Mouse (Mus musculus) inflammation-experienced regulatory T-cells, adult 6 months (primary cell): ENCODE data around the gene Grm6. TPM values are rescaled to one million over a fixed set of nuclear protein-coding genes. Genes with fewer than 3 reads are reported as not detected.

Source experiments
- ATAC-seq: one replicate; pipeline ENCODE4 v1.8.0; 2017
- polyA plus RNA-seq, 3 experiments: library from polyadenylated mRNA; unstranded; fragments of 100-300 nt; shearing (Covaris generic); gene quantifications; one replicate each; pipeline ENCODE4 v1.2.1; 2017

The Grm6 gene
- polyA plus RNA-seq: not detected

DNA sequence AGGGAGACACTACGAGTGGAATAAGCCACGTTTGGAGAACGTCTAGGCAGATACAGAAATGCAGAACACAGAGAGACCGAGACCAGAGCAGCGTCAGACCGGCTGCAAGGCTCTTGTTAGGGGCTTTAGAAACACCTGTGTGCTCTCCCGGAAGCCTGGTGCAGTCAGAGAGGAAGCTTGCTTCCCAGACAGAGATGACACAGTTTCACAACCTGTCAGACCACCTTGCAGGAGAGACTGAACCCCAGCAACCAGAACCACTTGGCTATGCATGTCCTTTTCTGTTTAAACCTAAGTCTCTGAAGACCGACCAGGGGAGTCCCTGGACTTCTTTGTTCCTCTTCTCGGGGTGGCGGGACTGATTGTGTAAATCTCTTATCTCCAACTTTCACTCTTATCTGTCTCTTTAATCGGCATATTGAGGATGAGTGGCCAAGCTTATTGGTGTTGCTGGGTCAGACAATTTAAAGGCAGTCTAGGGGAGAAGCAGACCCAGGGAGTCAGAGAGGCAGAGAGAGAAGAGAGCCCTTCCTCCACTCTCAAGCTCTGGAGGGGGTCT lies at the start of gene Grm6:
Gene Grm6 (plus strand): TSS at position 509 of the 559 bp plus-strand sequence.
- ATAC-seq: no peak

DNA sequence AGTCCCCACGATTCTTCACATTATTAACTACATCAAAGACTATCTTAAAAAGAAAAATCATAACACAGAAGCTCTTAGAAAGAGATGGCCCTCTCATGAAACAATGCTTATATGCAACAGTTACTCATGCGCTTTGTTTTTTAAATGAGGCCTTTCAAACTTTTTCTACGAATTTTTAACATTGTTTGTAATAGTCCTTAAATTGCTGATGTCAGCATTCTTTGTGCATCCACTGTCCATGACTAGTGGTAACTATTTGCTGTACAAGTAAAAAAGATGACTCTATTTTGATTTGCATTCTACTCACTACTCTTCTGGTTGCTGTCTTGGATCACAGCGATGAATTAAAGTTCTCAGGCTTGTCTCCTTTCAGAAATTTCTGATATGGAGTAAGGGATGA lies 36.3 kb upstream of the Grm6 start:
- ATAC-seq: no peak

DNA sequence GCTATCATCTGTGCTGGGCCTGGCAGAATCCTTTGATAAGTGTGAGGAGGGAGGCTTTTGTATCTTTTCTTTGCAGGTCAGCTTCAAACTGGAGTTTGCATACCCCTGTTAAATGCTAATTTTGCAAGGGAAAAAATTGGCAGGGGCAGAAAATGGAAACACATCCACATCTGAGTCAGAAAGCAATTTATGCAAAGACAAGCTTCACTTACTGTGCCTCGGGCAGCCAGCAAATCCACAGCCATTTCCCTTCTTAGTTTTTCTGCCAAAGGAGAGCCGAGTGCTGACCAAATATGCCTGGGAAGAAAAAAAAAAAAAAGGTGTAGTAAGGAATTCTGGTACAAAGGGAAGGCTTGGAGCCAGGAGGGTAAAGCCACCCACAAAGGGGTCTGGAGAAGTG lies 24.3 kb upstream of the Grm6 start:
- no peak for ATAC-seq

DNA sequence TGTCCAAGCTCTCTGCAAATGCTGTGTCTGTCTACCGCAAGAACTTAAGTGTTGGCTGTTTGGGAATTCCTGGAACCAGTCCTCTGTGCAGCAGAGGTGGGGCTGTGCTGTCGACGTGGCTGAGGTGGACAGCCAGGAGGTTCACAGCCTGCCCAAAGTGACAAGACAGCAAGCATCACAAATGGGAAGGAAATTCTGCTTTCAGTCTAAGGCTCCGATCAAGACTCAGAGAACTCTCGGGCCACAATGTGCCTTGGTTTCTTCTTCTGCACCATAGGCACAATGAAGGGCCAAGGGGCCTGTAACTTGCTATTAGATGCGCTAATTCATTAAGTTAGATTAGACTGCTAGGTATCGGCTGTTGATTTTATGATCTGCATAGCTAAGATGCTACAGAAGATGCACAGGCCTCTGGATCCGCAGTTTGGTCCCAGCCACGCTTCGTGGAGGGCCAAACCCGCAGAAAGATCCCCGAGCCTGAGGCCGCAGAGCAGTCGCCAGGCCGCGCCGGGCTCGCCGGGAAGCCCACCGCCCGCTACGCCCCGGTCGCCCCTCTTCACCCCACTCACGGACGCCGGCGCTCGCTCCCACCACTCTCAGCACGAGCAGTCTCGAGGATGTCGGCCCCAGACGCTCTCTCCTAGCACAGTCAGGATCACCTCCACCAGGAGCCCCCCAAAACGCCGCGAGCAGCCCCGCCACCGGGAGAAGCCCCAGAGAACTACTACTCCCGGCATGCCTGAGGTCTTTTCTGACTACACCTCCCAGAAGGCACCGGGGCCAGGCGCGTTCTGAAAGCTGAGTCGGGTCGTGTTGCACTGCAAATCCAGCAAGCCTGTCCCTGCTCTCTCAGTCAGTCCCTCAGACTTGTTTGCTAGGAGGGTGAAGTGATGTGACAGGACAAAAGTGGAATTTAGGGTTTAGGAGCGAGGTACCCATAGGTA lies 23.2 kb upstream of the Grm6 start, which contains the start of gene Zfp354c:
Gene Zfp354c (minus strand): TSS at position 715 of the 944 bp plus-strand sequence.
- peak; percentile 95 for ATAC-seq

DNA sequence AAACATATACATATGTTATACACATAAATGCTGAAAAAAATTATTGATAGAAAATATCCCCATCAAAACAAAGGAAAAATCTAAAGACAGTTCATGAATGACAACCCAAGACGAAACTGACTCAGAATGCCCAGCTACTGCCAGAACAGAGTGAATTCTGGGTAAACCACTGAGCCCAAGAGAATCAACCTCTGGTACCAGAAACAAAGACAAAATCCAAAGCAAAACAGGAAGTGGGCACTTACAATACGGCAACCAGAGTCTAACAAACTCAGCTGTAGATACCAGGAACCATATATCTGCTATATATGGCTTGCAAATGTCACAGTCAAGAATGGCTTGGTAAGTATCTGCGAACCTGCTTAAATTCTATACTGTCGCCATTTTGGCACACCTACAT lies 14.8 kb upstream of the Grm6 start:
- ATAC-seq: peak; percentile 75

DNA sequence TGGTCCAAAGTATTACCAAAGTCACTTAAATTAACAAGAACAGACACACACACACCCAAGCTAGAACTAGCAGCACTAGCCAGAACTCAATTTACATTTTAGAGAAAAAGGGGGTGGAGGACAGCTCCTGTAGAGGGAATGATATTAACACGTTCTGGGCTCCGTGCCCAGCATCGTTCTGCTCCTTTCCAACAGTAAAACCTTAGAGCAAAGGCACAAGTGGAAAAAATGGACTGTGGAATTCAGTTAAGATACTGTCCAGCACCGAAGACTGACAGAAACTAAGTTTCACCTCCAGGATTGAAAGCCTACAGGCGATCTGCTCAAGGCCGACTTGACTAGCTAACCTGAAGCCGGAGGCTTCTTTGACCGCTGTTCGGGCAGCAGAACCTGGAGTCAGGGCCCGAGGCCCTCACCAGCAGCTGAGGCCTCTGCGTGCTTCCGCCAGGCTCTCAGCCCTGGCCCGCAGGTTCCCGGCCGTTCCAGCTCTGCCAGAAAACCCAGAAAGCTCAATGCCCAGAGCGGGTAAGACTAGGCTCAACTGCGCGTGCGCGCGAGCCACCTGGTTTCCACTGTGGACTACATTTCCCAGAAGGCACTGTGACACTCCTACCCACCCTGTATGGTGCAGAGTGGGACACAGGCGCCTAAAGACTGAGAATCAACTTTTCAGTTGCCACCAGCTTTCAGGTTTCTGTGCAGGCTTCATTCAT lies 9.3 kb upstream of the Grm6 start, which contains the start of gene Zfp879:
Gene Zfp879 (minus strand): TSS at position 530 of the 713 bp plus-strand sequence.
- no peak for ATAC-seq

DNA sequence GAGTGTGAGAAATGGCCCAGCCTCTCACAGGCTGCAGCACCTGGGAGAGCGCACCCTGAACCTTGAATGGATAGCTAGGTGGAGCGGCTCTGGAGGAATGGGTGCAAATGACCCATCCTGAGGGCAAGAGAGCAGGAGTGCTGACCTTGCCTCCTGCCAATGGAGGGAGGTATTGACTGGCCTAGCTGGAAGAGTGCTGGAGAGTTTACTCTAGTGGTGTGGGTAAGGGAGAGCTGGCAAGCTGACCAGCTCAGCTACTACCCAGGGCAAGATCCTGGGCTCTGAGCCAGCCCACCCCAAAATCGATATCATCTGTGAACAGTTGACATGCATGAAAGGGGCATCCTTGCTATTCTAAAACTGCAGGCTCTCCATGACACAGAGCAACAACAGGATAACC lies 4.5 kb upstream of the Grm6 start:
- ATAC-seq: no peak

DNA sequence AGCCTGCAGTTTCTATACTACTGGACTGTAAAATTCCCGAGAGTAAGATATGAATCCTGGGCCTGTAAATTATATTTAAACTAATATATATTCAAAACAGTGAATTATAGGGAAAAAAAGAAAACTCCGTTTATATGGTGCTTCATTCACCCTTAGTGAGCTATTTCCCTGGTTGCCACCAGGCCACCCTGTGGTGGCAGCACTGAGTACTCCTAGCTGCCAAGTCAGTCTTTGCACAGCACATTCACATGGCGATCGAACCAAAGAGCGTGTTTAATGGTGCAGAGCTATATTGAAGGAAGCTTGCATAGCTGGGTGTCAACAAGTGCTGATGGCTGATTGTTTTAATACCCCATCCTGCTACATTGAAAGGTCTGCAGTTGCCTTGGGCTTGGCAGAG lies 3.4 kb upstream of the Grm6 start:
- no peak for ATAC-seq

DNA sequence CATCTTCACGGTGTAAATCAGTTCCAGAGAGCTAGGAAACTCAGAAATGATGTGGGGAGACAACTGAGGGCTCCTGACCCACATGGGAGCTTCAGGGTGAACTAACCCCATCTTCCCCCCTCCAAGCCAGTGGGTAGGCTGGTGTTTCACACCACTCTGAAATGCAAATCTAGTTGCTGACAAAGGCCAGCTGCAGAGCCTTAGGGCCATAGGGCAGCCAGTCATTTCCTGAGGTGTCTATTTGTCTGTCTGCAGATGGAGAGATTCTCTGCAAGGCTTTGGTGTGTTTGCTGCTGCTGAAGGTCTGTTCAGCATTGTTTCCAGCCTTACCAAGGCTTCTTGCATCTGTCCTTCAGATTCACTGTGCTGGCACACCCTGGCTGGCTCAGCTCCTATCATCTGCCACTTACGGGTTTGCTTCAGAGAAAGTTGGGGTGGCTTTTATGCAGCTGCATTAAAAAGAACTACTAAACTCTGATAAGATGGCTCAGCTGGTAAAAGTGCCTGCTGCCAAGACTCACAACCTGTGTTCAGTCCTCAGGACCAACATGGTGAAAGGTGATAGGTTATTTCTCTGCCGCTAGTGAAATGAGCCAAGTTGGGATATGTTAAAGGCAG lies 1.9 kb upstream of the Grm6 start:
- ATAC-seq: no peak

DNA sequence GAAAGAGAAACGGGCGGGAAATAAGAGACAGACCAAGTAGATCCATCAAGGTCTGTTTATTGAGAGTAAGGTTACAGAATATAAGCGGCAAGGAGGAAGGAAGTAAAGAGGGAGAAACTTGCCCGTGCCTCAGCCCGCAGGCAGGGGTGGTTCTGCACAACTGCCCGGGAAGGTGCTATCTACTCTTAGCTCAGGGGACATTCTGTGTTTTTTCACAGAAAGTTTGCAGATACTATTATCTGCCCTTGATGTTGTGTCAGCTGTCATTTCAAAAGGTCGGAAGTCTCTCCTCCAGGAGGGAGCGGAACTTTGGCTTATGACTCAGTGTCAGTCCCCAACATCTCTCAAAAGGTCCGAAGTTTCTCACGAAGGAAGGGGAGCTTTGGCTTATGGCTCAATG lies 1.2 kb upstream of the Grm6 start:
- no peak for ATAC-seq

DNA sequence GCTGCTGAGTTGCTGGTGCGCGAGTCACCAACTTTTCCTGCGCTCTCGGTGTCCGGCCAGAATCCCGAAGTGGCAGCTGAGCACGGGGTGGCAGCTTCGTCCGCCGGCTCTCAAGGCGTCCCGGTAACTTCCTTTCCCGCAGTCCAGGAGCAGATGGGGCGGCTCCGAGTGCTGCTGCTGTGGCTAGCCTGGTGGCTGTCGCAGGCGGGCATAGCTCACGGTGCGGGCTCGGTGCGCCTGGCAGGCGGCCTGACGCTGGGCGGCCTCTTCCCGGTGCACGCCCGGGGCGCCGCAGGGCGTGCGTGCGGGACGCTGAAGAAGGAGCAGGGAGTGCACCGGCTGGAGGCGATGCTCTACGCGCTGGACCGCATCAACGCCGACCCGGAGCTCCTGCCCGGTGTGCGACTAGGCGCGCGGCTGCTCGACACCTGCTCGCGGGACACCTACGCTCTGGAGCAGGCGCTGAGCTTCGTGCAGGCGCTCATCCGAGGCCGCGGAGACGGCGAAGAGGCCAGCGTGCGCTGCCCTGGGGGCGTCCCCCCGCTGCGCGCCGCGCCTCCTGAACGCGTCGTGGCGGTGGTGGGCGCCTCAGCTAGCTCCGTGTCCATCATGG lies 610 bp downstream of the Grm6 start:
- ATAC-seq: no peak

DNA sequence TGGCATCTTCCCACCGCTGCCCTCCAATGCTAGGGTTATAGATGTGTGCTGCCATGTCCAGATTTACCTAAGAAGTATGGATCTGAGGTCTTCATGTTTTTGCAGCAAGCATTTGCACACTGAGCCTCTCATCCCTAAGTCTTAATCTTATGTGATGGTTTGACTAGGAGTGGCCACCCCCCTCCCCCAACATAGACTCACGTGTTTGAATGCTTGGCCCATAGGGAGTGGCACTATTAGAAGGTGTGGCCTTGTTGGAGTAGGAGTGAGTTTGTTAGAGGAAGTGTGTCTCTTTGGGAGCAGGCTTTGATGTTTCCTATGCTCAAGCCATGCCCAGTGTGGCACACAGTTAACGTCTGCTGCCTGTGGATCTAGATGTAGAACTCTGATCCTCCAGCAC lies 28.2 kb downstream of the Grm6 start:
- no peak for ATAC-seq

DNA sequence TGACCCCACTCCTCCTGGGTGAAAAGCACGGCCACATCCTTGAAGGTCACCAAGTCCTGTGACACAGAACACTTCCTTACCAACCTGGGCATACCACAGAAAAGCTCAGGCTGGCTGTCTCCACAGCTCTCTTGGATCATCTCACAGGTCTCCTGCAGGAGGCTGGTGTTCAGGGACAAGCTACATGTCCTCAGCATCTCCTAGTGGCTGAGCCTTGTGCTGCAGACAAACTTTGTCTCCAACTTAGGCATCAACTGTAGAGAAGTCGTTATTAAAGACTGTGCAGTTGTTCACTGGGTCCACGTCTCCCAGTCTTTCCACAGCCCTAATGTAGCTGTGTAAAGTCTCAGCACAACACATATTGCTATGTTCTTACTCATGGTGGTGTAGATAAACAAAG lies 33.3 kb downstream of the Grm6 start:
- no peak for ATAC-seq

DNA sequence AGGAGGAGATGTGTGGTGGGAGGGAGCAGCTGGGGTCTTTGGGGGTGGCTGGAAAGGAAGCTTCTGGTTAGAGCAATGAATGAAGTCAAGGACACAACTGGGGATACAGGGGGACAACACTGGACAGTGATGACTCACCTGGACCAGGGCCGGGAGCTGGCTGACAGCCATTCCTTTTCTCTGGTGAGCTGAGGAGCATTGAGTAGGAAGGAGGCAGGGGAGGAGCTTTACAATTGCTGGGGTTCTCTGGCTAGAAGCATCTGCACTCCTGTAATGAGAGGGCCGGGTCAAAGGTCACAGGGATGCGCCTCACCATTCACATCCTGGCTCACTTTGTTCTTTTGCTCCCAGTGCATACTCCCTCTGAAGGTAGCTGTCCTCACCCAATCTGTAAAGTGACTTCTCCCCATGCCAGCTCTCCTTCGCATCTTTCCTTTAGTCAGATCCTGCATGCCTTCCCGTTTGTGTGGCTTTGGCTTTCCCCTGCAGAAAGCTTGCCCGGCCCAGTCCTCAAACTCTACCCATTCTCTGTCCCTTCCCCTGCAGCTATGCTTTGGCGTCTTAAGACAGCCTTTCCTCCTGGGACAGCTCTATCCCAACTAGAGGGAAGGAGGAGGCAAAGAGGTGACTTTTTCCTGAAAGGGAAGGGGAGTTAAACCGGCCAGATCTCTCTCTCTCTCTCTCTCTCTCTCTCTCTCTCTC lies 35.9 kb downstream of the Grm6 start:
- no peak for ATAC-seq

DNA sequence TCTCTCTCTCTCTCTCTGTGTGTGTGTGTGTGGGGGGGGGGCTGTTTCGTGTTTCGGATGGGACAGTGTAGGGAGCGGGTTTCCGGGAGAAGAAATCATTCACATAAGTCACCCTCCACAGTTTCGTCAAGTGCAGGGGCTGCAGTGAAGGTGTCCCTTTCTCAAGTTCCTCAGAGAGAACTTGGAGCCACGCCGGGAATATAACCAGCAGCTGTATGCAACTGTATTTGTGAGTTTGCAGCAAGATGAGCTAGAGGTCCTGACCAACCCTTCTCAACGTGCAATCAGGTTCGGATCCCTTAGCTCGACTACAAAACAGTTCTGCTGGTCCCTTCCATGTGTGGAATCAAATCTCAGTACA lies 36.4 kb downstream of the Grm6 start:
- ATAC-seq: no peak

DNA sequence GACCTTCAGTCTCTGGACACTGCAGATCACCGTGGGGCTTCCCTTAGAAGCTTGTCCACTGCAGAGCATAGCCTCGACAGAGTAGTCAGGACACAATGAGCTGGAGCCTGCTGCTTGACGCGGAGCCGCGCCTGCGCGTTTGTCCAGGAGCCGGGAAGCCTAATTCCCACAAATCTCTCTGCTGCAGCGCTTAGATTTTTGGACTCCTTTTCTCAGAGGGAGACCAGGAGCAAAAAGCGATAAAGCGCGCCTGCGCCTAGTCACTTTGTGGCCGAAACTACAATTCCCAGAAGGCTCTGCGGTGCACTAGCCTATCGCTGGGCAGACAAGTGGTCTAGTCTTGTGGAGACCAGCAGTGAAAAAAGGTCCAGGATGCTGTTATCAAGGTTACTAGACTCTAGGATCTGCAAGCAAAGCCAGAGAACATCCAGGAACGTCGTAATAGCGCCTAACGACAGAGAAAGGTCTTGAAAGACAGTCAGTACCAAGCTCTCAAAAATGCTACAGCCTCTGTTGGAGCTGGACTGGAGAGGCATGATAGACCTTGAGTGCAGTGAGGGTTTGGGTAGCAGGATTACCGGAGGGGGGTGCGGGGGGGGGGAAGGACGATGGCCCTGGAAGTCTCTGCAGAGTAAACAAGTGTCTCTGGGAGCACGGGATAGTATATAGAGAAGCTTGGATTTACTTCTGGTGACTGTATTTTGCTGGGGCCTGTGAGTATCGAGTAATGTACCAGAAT lies 37.1 kb downstream of the Grm6 start, which contains the start of gene Zfp454:
Gene Zfp454 (minus strand): TSS at position 262 of the 739 bp plus-strand sequence.
- ATAC-seq: no peak

DNA sequence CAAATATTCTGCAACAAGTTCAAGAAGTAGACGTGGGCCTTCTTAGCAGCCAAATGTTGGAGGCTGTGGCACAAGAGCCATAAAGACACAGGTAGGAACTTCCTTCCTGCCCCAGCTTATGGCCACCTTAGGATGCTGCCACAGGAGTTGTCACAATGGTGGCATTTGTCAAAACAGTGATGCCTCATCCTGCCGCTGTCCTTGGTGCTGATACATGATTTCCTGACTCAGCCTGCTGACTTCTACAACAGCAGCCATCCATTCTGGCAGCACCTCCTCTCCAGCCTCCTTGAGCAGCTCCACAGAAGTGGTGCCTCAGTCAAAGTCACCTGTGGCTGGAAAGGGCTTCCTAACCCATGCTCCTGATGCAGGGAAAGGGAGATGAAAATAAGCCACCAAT lies 42.0 kb downstream of the Grm6 start:
- no peak for ATAC-seq

DNA sequence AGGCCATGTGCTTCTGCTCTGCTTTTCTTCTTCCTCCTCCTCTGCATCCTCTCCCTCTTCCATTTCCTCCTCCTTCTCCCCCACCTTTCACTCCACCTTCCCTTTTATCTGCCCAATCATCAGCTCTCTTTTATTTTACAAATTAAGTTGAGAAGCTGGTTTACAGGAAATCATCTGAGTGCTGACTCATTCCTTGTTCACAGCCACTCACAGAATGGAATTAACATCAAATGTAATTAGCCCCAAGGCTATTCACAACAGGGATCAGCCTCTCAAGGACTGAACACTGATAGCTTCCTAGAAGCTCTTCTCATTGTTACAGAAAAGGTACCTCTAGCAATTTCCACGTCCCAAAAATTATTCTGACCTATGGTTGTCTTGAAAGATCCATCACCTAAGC lies 46.9 kb downstream of the Grm6 start:
- ATAC-seq: no peak

DNA sequence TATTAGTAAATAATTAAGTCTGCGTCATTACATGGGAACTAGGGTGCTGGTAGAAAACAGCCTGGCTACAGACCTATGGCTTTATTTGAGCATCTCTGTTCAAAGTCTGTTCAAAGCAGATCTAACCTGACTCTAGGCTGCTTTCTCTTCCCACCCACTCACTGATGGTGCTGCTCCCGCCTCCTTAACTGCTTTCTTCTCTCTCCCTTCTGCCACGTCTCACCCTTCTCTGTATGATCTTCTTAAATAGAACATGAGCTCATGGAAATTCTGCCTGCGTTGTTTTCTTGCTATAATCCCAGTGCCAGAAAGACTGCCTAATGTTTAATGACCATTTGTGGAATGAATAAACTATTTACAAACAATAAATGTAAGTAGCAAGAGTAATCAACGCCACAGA lies 57.7 kb downstream of the Grm6 start:
- ATAC-seq: no peak

DNA sequence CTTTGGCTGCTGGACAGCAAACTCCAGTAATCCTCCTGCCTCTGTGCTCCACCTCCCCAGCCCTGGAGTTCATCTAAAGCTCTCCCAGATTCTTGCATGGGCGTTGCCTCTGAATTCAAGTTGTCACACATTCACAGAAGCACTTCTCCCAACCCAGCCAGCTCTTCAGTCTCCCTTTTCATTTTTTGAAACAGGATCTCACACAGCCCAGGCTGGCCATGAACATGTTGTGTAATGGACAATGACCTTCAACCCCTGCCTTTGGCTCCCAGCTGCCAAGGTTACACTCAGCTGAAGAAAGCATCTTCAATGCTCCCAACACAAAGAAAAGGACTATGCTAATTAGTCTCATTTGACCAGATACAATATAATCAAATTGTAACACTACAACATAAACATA lies 62.8 kb downstream of the Grm6 start:
- no peak for ATAC-seq

DNA sequence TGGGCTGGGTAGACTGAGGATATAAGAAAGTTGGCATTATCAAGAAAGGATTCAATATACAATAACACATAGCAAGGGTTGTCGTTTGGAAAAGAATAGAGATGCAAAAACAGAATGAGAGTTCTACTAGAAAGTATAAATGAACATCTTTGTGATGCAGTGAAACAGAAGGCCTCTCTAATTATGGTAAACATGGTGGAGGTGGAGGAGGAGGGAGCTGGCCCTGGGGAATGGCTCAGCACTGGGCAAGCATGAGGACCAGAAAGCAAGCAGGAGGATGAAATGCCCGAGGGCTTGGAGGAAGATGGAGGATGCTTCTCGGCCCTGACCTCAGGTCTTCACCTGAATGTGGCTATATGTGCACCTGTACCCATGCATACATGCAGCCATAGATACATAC lies 64.0 kb downstream of the Grm6 start:
- ATAC-seq: no peak
